Mouse (Mus musculus) frontal cortex, adult 2 months (tissue): ENCODE data around the gene Tdrd9. TPM values are rescaled to one million over a fixed set of nuclear protein-coding genes. Genes with fewer than 3 reads are reported as not detected.
"Not testable (repeated sequence)": the region's sequence is repeated elsewhere in the genome, so short reads cannot be mapped to it uniquely, and the experiment has no call there.

Source experiments
- DNase-seq, 2 experiments: peaks; one replicate each; pipeline ENCODE4 v3.0.0; 2022; ENCODE audit warnings: low spot score in 1 of 2; ENCODE audit errors: extremely low spot score in 1 of 2
- polyA plus RNA-seq: library from polyadenylated mRNA; depleted of rRNA; stranded (reverse); fragments of >200 nt; gene quantifications from 2 replicates; pipeline ENCODE4 v1.2.3, GENCODE M21; 2012; rRNA removed

The Tdrd9 gene
- 0.84 and 1.3 TPM in 2 replicates for polyA plus RNA-seq

DNA sequence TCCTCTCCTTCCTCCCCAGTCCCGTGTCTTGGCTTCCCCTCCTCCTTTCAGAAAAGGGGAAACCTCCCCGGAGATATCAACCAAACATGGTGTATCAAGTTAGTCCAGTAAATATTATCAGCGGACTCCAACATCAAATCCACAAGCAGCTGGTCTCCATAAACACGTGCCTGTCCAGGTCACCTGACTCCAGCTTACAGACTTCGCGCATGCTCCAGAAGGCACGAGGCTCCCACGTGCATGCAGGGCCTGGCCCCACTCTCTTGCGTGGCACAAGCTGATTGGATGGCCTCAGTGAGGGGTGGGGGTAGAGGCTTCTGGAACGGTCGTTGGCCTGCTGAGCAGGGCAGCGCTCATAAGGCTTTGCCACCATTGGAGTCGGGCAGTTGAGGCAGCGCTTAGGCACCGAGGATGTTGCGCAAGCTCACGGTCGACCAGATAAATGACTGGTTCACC lies at the start of gene Tdrd9:
Gene Tdrd9, plus strand, starts transcription at position 329 of the 456 bp plus-strand sequence.
- no peak for DNase-seq

DNA sequence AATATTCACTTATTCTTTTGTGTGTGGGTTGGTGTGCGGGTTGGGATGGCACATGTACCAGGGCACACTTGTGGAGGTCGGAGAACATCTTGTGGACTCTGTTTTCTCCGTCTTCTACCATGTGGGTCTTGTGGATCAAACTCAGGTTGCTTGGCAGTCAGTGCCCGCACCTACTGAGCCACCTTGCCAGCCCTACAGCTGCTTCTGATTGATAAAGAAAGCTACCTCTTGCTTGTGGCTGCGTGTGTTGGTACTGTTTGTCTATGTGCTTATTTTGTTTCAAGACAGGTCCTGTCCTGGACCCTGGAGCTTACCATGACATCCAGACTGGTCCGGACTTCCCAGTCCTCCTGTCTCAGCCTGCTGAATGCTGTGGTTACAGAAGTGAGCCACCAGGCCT lies 48.2 kb upstream of the Tdrd9 start:
- no peak for DNase-seq

DNA sequence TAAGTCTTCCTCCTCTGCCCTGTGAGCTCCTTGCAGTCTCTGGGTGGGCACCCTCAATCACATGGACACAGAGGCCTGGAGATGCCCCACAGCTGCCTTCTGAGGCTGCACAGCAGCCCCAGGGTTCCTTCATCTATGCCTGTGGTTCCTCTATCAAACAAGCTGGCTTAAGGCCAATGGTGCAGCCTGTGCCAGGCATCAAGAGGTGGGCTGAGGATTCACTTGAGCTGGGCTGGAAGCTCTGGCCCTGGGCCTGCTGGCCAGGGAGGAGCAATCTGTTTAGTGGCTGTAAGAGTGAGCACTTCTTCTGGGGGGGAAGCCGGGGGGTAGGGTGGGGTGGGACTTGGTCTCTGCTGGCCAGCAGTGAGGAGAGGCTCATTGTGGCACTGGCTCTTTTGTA lies 44.0 kb upstream of the Tdrd9 start:
- no peak for DNase-seq

DNA sequence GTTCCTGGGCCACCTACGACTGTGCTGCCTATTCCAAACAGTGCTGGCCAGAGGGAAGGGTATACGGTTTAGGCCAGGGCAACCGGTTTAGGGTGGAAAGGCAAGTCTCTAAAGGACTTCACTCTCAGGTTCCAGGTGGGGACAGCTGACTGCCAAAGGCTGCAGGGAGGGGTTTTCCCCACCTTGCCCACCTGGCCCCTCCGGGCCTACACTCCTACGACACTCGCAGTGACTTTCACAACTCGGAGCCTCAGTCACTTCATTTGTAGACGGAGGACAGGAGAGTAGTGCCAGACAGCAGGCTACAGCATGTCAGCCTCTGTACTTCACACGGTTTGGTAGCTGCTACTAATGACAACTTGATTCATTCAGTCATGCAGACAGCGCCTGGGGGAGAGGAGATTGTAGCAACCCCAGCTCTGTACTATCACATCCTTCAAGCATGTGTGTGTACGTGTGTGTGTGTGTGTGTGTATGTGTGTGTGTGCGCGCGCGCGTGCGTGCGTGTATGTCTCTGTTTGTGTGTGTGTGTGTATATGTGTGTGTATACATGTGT lies 42.9 kb upstream of the Tdrd9 start:
- no peak for DNase-seq

DNA sequence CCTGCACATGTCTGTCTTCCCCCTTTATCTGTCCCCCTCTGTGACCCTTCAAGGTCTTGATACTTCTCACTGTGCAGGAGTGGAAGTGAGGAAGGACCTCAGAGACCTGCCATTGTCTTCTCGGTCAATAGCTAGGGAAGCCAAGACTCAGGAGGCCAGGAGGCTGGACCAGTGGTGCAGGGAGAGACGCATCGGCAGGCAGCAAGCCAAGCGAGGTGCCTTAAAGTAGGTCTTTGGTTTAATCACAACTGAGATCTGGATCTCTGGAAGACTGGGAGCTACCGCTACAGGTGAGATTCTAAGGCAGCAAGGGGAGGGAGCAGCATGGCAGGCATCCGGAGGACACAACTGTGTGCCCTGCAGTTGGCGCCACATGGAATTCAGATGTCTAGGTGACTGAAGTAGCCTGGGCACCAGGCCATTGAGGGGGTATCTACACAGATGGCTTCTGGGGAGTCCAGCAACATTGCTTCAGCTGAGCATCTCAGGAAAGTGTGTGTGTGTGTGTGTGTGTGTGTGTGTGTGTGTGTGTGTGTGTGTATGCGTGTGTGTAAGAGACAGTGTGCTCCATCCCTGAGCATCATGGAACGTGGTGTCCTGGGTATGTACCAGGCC lies 39.8 kb upstream of the Tdrd9 start:
- no peak for DNase-seq

DNA sequence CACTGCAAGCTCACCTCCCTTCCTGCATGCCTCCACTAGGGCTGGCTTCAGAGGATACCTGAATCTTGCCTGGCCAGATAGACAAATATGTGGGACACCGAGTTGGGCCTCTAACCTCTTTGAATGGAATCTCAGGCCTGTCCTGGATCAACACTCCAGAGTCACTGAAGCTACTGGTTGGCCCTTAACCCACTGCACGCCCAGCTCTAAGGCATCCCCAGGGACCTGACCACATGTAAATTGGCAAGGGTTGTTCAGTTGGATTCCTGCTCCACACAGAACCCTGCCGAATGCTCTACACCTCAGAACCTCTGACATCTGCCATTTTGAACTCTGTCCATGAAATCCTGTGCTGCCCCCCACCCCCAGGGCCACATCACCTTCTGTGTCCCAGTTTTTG lies 38.8 kb upstream of the Tdrd9 start:
- no peak for DNase-seq

DNA sequence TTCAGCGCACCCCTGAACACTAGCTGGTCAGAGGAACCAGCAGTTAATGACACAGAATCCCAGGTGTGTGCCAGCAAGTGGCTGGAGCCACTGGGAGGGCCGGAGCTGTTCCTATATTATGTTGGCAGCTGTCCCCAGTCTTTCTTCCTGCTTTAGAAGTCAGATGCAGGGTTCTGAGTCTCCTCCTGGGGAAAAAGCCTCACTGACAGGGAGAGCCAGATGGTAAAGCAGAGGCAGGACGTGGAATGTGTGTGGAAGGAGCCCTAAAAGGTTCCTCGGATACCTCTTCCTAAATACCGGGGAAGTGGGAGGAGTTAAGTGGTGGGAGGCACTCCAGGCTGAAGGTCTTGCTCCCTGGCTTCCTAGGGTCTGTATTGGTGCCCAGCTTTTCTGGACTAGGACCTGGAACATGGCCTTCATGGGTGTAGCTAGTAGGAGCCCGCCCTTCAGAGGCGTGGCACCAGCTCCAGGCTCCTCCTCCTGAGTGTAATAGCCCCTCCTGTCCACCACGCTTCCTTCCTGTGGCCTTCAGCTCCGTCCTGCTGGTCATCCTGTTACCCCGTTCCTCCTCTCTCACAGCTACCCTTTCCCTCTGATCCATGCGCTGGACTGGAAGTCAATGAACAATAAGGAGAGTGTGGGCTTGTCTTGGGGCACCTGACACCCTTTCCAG lies 38.2 kb upstream of the Tdrd9 start:
- peak in 1 of 2 experiments; percentile 39 for DNase-seq

DNA sequence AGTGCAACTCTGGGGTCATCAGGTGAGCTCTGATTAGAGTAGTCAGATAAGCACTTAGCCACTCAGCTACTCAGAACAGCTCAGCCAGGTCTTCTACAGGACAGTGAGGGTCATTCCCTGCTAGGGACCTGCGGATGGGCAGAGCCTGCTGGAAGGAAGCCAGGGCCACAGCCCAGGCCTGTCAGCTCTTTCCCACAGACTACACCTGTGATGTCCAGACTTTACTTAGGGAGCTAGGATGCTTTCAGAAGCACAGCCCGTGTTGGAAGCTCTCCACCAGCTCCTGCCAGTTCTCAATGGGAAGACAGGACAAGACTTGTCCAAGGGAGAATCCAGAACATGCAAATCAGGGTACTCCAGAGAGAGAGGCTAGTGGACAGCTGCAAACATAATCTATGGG lies 37.4 kb upstream of the Tdrd9 start:
- no peak for DNase-seq

DNA sequence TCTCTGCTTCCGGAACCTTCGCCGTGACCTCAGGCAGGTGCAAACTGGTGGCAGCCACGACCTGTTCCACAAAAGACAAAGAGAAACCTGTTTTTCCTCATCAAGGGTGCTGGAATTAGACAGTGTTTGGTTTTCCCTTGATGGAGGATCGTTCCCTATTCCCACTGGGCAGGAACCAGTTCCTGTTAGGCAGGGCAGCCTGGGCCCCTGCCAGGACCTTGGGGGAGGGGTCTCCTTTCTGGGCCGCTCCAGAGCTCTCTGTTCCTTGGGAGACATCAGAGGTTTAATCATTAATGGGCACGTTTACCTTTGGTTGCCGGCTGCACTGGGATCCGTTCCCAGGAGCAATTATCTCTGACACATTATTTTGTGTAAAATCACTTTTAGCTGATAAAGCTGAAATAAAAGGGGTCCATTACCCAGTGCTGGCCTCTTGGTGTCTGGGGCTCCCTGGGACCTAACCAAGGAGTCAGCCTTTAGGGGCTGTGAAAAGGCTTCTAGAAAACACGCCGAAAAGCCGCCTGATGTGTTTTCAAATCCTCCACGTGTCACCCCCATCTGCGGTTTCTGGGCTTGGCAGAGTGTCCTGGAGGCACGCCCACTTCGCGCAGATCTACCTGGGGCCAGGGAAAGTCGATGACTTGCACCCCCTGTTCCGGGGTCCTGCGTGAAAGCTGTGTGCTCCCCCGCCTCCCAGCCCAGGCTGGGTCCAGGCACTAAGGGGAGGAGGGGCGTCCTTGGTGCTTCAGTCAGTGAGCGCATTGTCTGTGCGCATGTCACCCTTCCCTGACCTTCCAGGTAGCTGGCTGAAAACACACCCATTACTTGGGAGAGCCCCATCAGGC lies 34.4 kb upstream of the Tdrd9 start:
- DNase-seq: peak in 1 of 2 experiments; percentile 23

DNA sequence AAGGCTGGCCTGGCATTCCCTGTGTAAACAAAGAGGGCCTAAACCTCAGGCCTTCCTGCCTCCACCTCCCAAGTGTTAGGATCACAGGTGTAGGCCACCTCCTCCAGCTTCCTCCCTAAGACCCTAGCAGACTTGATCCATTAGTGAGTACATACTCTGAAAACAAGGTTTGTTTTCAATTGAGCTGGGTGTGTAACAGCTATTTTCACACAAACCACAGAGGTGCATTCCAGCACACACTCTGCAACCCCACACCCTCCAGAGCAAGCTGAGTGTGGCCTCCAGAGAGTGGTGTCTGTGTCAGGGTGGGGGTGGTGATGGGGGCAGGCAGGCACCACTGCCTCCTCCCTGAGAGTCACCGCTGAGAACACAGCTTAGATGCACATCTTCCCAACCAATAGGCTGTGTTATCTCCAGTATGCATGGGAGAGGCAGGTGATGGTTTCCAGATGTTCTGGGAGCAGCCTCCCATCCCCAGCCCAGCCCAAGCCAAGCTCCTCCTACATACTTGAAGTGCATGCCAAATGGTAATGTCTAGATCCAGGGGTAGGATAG lies 32.7 kb upstream of the Tdrd9 start:
- DNase-seq: no peak

DNA sequence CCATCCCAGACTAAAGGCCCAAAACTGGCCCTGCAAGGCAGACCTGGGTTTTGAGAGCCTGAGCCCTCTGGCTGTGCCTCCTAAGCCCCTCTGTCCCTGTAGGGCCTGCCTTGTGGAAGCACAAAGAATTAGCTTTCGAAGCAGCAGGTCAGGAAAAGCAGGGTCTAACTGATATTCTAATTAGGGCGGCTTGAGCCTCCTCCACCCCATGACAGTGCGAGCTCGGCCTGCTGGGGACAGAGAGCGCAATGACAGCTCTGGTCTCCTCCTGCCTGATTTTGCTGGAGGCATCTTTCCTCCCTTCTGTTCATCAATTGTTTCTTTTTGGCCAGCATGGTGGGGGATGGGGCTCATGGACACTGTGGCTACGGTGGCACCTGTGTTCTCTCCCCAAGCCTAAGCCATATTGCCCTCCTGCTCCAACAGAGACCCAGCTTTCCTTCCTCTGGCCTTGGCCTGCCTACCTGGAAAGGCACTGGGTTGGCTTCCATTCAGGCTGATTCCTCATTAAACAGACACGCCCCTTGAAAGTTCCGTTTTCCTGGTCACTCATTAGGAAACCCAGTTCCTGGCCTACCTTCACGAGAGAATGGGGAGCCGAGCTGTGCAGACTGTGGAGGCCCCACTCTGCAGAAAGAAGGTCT lies 27.8 kb upstream of the Tdrd9 start:
- DNase-seq: no peak

DNA sequence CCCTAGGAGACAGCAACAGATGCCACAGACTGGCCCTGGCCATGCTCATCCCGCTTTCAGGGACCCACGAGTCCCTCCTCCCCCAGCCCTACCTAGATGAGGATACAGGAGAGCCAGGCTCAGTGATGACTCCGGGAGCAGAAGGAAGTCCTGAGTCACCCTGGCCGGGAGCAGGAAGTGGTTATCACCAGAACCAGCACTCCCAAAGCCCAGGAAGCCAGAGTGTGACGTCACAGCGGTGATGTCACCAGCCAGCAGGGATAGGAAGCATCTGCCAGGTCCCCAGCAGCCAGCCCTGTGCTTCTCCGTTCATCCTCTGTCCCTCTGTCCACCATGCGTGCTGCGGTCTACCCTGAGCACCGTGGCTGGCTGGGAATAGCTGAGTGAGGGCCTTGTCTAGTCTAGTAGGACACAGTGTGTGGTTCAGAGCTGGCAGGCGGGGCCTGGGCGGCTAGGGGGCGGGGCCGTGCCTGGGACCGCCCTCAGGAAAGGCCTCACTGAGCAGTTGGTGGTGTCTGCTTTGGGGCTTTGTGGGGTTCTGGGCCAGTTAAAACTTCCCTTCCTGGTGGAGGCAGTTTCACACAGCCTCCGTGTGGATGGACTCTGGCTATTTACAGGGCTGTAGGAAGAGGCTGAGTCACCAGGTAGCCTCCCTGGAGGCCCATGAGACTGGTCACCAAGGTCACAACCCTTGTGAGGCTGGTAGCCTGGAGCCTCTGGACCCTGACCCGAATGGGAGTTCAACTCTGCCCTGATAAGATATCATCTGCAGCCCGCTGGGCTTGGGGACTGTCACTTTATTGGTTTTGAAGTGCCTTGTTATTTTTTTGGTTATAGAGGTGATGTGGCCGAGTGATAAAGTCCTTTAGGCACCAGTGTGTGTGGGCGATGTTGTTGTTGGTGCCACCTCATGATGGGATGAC lies 27.0 kb upstream of the Tdrd9 start:
- not testable (repeated sequence) for DNase-seq

DNA sequence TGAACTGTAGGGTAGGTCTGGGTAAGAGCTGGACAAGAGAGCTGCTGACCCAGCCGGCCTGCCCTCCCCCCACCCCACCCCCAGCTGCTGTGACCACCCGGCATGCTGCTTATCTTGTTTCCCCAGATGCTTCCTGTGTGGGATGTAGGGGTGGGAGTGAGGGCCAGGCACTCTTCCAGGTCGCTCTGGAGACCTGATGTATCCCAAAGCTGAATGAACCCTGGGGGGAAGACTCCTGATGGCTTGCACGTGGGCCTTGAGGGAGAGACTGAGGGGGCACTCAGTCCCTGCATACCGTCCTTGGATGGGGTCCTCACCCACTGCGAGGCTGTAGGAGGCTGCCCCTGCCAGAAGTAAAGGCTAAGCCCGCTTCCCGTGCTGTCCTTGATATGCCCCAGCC lies 26.2 kb upstream of the Tdrd9 start:
- DNase-seq: no peak

DNA sequence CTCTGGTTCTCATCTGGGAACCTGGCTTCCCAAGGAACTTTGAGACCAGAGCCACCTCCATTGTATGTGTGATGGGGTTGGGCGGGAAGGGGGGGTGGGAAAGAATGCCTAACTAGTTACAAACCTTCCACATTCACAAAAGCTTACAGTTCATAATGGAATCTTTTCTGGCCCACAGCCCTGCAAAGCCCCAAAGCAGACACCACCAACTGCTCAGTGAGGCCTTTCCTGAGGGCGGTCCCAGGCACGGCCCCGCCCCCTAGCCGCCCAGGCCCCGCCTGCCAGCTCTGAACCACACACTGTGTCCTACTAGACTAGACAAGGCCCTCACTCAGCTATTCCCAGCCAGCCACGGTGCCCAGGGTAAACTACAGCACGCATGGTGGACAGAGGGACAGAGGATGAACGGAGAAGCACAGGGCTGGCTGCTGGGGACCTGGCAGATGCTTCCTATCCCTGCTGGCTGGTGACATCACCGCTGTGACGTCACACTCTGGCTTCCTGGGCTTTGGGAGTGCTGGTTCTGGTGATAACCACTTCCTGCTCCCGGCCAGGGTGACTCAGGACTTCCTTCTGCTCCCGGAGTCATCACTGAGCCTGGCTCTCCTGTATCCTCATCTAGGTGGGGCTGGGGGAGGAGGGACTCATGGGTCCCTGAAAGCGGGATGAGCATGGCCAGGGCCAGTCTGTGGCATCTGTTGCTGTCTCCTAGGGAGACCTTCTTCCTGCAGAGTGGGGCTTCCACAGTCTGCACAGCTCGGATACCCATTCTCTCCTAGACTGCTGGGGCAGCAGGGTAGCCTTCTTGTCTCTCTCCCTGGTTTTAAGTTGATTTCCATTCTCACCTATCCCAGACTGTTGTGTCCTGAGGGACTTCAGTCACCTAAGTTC lies 25.3 kb upstream of the Tdrd9 start:
- DNase-seq: not testable (repeated sequence)

DNA sequence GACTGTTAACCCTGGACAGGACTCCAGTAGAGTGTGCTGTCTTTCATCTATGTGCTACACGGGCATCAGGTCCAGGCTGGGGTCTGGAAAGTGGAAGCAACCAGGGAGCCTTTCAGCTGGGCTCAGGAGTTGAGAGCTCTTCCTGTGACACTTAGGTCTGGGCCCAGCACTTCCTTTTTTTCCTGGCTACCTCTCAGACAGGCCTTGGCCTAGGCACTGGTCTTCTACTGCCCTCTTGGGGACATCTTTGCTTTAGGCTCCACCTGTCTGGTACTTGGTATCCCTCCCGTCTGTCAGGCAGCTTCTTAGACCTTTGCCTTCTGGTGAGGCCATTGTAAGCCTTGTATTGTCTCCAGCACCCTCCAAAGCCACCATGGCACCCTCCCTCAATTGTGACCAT lies 24.6 kb upstream of the Tdrd9 start:
- peak in 1 of 2 experiments; percentile 55 for DNase-seq

DNA sequence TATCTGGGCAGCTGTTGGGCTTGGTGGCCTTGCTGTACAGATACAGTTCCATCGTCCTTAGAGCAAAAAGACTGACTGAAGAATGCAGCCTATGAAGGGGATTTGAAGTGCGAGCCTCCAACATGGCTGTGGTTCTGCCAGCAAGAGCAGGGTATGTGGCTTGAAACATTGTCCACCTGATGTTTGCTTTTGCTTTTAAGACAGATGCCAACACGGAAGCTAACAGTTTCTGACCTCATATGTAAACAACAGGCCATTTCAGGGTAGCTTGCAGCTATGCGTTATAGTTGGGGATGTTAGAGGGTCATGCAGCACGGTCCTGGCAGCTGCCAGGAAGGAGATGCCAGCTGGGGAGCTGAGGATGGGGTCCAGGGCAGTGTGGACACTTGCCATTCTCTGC lies 20.9 kb upstream of the Tdrd9 start:
- no peak for DNase-seq

DNA sequence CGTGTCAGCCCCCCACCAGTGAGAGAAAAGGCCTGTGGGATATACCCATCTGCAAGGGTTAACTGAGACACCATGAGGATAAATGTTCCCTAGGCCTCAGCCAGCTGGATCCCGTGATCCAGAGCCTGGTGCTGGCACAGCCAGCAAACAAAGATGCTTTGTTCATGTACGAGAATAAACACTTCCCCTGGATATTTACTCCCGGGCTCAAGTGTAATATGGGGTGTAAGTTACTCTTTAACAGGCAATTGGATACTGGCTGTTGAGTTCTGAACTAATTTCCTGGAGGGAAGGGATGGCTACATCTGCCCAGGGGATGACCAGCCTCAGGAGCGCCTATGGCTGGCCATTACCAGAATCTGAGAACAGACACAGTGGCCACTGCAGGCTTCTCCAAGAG lies 19.7 kb upstream of the Tdrd9 start:
- no peak for DNase-seq

DNA sequence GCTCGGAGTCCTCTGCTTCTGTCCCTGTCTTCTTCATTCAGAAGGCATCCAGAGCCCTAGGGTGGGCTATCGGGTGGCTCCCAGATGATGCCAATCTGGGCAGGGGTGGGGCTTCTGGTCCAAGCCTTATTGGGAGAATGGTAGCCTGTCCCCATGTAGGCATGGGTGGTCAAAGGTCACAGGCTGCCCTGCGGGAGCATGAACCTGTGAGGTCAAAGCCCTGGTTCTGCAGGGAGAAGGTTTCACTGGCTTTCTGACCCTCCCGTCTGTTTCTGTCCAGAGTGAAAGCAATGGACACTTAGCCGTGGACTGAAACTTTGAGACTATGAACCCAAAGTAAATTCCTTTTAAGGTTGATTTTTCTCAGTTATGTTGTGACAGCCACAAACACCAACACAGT lies 15.2 kb upstream of the Tdrd9 start:
- DNase-seq: no peak
